Mouse (Mus musculus) left cerebral cortex, postnatal 25 days (tissue): ENCODE data around the gene Mgat4a. TPM values are rescaled to one million over a fixed set of nuclear protein-coding genes. Genes with fewer than 3 reads are reported as not detected.
"Not testable (repeated sequence)": the region's sequence is repeated elsewhere in the genome, so short reads cannot be mapped to it uniquely, and the experiment has no call there.

Experiments used
- DNase-seq, 2 experiments: peaks; one replicate each; pipeline ENCODE4 v3.0.0; 2022; ENCODE audit warnings: low spot score in 2 of 2, mixed read lengths in 1 of 2
- intact Hi-C: fragments of 180-260 bp; cut with DNase I; formaldehyde crosslinking; loops from one replicate; pipeline ENCODE4 v1.15.1; 2025
- total RNA-seq, 2 experiments: library from RNA; stranded (reverse); gene quantifications; 2 replicates each; pipeline ENCODE4 v1.2.3; 2021

Mgat4a gene
- total RNA-seq, 2 experiments from 2014 or later: 29.4 to 33.0 TPM

- intact Hi-C loops: no loop called here
- DNase-seq: no peak
These were observed 6.2 kb downstream of the Mgat4a start for GRCm38 (mm10) chr1:37534532-37535108.

- intact Hi-C loops: no loop called here
- DNase-seq: no peak
These were observed 7.6 kb downstream of the Mgat4a start for GRCm38 (mm10) chr1:37533181-37533580.

- no peak for DNase-seq
- intact Hi-C loops: no loop called here
These were observed 8.3 kb downstream of the Mgat4a start for GRCm38 (mm10) chr1:37532533-37532840.

GRCm38 (mm10) chr1:37531654-37532532 is 8.9 kb downstream of the Mgat4a start:
- no peak for DNase-seq
- intact Hi-C loops: no loop called here

- no peak for DNase-seq
- intact Hi-C loops: no loop called here
These were observed 10.8 kb downstream of the Mgat4a start for GRCm38 (mm10) chr1:37530061-37530460.

- DNase-seq: no peak
- intact Hi-C loops: no loop called here
These were observed 14.6 kb downstream of the Mgat4a start for GRCm38 (mm10) chr1:37526257-37526656.

GRCm38 (mm10) chr1:37524669-37525068 is 16.1 kb downstream of the Mgat4a start:
- intact Hi-C loops: no loop called here
- no peak for DNase-seq

- DNase-seq, intact Hi-C loops: not testable (repeated sequence)
These were observed 16.7 kb downstream of the Mgat4a start for GRCm38 (mm10) chr1:37524122-37524521.

GRCm38 (mm10) chr1:37523548-37523947 is 17.3 kb downstream of the Mgat4a start:
- intact Hi-C loops, DNase-seq: not testable (repeated sequence)

- no peak for DNase-seq
- intact Hi-C loops: no loop called here
These were observed 18.7 kb downstream of the Mgat4a start for GRCm38 (mm10) chr1:37522101-37522500.

- peak in 1 of 2 experiments; percentile 26 for DNase-seq
- intact Hi-C loops: no loop called here
These were observed 22.0 kb downstream of the Mgat4a start for GRCm38 (mm10) chr1:37518791-37519190.

GRCm38 (mm10) chr1:37518124-37518720 is 22.6 kb downstream of the Mgat4a start:
- intact Hi-C loops: no loop called here
- DNase-seq: no peak

- intact Hi-C loops: no loop called here
These were observed 27.8 kb downstream of the Mgat4a start for GRCm38 (mm10) chr1:37512961-37513431.

GRCm38 (mm10) chr1:37512109-37512640 is 28.6 kb downstream of the Mgat4a start:
- intact Hi-C loops: no loop called here
- DNase-seq: no peak

More at GRCm38 (mm10) chr1:37512961-37513431, 27.8 kb downstream of the Mgat4a start:
- no peak for DNase-seq

GRCm38 (mm10) chr1:37510193-37510592 is 30.6 kb downstream of the Mgat4a start:
- intact Hi-C loops: no loop called here
- no peak for DNase-seq

GRCm38 (mm10) chr1:37509437-37509836 is 31.4 kb downstream of the Mgat4a start:
- no peak for DNase-seq
- intact Hi-C loops: no loop called here

- intact Hi-C loops: no loop called here
- no peak for DNase-seq
These were observed 35.5 kb downstream of the Mgat4a start for GRCm38 (mm10) chr1:37505348-37505730.

GRCm38 (mm10) chr1:37504716-37505347 is 36.0 kb downstream of the Mgat4a start:
- intact Hi-C loops: no loop called here

GRCm38 (mm10) chr1:37503656-37504055 is 37.2 kb downstream of the Mgat4a start:
- no peak for DNase-seq
- intact Hi-C loops: no loop called here

More at GRCm38 (mm10) chr1:37504716-37505347, 36.0 kb downstream of the Mgat4a start:
- no peak for DNase-seq

GRCm38 (mm10) chr1:37502354-37502753 is 38.5 kb downstream of the Mgat4a start:
- intact Hi-C loops: no loop called here
- no peak for DNase-seq
